Mouse (Mus musculus) kidney, postnatal 36 days (tissue): ENCODE measurements around the gene Gpbp1.

ENCODE experiments used
- DNase-seq, 2 experiments: peaks; one replicate each; pipeline ENCODE4 v3.0.0; 2021 to 2022; ENCODE audit warnings: mixed read lengths in 2 of 2

The Gpbp1 gene

GRCm38 (mm10) chr13:111461424-111461823, 28.5 kb downstream of the Gpbp1 start:
- peak in 1 of 2 experiments; percentile 37 for DNase-seq

GRCm38 (mm10) chr13:111456790-111457189, 33.1 kb downstream of the Gpbp1 start:
- DNase-seq, result no peak

DNA sequence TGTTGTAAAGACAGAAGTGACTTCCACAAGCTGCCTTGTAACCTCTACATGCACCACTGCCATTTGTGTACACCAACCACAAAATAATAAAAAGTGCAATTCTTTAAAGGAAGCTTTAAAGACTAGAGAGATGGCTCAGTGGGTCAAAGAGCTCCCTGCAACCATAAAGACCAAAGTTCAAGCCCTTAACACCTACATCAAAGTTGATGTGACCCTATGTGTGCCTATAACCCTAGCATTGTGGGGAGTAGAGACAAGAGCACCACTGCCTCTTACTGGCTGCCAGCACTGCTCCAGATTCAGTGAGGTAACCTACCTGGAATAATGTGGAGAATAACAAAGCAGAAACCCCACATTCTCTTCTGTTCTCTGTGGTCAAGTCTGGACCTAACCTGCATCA, 45.6 kb downstream of the Gpbp1 start:
- DNase-seq, result no peak

DNA sequence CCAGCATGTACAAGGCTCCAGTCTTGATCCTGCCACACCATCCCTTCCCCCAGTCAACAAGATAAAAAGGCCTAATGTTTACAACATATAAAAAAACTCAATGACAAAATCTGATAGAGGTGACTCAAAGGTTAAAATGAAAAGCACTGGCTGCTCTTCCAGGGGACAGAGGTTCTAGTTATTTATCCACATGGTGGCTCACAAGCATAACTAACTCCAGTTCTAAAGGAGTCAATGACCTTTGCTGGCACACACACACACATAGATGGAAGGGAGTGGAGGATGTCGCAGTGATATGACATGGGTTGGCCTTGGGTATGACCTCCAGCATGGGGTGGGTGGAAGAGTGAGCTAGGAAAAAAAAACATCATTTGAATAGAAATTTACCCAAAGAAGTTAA, 58.7 kb downstream of the Gpbp1 start:
- DNase-seq, result peak; percentile 31 to 44

DNA sequence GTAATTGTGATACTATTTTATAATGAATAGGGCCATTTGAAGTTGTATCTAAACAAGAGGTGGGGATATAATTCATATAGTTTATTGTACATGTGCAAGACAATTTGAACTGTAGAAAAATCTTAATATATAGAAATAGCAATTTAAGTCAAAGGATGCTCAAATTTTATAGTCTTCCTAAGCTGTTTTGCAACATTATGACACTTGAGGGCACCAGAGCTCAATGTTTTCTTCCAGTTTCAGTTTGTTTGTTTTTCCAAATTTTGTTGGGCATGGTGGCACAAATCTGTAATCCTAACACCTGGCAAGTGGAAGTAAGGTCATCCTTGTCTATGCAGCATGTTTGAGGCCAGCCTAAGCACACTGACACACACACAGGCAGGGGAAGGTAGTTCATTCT, 68.6 kb downstream of the Gpbp1 start:
- DNase-seq, result no peak

- DNase-seq, result no peak
Observed at GRCm38 (mm10) chr13:111418087-111418486, 71.8 kb downstream of the Gpbp1 start.

- DNase-seq, result peak; percentile 61 to 88
Observed at GRCm38 (mm10) chr13:111413156-111413555, 76.8 kb downstream of the Gpbp1 start.

DNA sequence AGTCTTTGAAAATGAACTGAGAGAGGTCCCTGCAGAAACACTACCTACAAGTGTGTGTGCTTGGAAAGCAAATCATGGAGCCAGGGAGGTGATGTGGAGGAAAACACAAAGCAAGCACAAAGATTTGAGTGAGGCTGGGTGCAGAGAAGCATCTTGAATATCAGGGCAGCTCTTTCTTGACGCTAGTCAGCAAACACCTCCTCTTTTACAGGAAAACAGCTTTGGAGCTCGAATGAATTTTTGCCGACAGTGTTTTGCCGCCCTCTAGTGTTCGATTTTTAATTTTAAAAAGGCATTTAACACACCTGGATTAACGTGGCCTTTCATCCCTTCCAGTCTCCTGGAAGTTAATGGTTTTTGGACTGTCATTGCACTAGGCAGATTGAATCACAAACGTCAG, 79.1 kb downstream of the Gpbp1 start:
- DNase-seq, result peak; percentile 33 to 44

DNA sequence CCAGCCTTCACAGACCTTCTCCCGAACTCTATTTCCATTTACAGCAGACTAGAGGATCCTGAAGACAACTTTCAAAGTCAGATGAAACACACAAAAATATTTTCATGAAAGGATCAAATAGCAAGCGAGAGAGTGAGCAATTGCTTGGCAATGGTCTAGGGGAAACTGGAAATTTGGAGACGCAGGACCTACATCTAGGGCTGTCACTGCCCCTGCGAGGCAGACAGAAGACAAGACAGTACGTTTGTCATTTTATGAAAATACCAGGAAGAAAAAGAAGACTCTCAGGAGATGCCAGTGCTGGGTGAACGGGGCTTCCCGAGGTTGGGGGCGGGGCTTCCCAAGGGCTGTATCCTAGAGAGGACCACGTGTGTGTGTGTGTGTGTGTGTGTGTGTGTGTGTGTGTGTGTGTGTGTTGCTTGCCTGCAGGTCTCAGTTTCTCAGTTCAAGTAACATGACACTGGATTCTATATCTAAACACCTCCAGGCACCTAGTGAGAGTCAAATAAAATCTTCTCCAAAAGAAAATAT, 83.0 kb downstream of the Gpbp1 start:
- peak in 1 of 2 experiments; percentile 12 for DNase-seq

DNA sequence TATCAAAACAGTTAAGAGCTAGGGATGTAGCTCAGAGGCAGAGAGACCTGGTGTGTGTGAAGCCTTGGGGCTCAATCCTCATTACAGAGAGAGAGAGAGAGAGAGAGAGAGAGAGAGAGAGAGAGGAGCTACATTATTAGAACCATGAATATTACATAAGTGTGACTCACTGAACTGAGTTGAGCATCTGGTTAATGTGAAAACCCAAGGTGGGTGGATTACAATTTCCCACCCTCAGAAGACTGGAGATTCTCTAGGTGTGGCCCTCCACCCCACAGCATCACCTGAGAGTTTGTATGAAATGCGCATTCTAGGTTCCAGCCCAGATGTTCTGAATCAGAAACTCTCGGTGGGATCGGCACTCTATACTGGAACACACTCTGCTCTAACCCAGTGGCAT, 84.0 kb downstream of the Gpbp1 start:
- no peak for DNase-seq

DNA sequence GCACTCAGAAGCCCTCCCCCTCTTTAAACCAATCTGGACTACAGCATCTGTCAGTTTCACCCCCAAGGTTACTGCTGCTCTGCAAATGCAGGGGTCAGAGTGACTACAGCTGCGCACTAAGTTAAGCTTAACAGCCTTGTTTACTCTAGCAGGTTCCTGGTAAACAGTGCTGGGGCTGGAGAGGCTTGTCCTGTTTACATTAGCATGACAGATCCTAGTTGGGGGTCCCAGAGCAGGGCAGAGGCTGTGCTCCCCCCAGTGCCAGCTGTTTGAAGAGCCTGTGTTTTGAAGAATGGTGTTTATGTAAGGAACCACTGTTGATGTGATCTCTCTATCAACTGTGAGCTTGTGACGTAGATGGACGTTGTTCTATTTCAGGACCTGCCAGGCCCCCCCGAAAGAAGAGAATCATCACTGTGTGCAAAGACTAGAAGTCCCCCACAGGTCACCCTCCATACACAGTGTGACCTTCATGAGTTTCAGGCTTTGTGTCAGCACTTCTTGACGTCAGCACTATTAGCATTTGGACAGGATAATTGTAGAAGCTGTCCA, 92.2 kb downstream of the Gpbp1 start:
- DNase-seq, result no peak

DNA sequence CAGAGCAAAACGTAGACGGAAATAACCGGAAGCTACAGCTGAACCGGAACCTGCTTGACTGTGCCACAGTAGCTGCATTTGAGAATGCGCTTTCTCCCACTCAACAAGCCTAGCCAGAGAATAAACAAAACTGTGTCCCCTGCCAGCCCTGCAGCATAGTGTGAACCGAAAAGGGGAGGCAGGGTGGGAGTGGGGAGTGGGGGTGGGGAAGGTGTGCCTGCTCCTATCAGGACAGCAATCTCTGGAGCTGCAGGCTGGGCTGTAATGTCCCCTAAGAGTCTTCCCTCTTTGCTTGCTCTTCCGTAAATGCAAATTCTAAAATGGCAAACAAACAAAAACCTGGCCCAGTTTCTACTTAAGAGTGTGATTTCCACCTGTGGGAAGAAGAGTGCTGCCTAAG, 92.8 kb downstream of the Gpbp1 start:
- no peak for DNase-seq

DNA sequence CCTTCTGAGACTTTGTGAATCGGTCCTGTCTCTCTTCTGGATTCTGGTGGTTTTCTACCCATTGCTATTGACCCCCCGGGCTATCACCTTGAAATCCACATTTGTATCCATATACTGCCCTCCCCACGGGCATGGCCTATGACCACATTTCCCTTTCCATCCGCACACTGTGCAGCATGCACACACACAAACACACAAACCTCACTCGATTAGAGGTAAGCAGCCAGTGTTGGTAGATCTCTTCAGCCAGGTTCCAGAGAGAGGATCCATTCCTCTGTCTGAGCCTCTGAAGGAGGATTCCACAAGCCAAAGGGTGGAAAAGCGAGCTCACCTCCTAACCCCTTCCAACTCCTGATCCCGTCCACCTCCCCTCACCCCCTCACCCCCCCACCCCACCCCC, 94.4 kb downstream of the Gpbp1 start:
- no peak for DNase-seq

DNA sequence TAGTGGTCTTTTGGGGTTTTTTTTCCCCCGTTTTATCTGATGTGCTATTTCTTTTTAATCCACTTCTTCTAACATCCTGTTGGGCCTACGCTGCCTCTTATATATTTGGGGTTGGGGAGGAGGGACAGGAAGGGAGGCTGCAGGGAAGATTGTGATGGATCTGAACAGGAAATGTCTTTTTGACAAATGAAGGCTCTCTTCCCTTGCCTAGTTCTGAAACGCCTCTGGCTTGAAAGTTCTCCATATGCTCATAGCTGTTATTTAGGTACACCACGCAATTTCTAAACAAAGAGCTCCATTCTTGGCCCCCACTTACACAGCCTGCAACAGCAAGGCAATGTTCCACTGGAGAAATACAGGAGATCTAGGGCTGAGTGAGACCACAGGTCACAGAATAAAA, 95.0 kb downstream of the Gpbp1 start:
- DNase-seq, result no peak

- DNase-seq, result peak in 1 of 2 experiments; percentile 14
Observed at GRCm38 (mm10) chr13:111394341-111394740, 95.6 kb downstream of the Gpbp1 start.

DNA sequence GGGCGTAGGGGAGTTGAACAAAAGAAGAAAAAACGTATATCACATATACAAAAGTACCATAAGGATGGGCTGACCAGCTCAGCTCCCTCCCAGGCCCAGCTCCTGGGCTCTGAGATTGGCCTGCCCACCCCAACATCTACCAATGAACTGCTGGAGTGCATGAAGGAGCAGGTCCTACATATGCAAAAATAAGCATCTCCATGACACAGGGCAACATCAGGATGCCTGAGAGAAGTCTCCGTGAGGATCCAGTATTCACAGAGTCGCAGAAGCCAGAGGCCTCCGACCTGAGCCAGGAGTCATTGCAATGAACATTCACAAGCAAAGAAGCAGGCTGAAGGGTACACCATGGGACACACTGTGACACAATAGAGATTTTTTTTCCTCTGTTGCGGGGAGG, 96.5 kb downstream of the Gpbp1 start:
- no peak for DNase-seq

DNA sequence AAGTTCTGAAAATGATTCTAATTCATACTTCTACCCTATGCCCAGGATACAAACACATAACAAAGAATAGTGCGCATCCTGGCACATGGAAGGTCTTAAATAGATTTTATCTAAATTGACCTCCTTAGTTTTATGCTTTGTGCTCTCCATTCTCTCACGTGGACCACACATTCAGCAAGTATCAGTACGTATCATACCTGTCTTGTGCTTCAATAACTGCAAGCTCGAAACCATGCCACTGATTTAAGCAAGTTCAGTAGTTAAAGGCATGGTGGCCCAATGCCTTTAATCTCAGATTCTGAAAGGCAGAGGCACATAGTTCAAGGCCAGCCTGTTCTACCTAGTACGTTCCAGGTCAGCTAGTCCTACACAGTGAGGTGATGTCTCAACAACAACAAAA, 98.5 kb downstream of the Gpbp1 start:
- DNase-seq, result no peak

DNA sequence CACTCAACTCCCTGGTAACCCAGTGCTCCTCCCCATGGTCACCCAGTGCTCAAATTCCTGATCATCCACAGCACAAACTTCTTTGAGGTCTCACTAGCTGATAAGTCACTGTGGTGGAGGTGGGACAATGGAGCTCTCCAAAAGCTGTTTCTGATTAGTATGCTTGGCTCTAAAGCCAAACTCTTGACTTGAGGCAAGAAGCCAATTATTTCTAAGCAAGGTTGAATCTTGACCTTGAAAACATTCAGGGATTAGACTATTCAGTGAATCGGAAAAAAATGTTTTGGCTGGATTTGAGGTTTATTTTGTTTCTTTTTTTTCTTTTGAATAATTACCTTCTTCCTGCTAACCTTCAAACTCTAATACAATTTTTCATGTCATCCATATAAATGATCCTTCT, 98.9 kb downstream of the Gpbp1 start:
- DNase-seq, result no peak

DNA sequence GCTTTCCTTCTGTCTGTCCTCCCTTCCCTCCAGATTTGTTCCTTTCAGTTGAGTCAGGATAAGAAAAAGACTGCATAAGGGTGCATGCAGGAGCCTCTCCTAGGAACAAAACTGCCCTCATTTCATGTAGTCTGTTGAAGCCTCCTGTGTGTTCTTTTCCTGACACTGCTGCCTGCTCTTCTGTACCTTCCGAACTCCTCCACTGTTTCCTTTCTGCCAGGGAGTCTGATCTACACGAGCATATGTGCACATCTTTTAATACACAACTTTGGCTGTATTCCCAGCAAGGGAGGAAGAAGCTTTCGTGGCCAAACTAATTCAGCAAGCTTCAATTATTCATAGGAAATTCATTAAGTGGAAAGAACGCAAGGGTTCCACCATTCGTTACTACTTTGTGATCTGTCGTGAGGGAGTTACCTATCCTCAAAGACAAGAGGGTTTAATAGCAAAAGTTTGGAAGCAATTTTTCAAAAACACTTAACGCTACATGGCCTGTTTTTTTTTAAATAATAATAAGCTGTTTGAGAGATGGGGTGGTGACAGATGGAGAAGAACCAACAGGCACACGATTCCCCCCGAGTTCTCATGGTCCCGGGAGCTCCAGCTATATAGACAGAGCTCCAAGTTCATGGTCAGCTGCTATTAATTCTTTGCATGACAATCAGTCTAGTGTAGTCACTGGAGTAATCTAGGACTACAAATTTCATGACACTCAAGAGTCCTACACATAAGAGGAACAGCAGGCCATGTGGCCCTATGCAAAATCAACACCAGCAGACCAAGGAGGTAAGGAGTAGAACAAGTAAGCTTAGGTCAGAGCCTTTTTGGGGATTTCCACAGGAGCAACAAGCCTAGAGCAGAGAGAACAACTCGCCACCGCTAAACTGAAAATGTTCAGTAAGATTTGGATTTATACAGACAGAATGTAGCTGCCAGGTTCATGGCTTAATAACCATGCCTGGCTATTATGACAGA, 105.6 kb downstream of the Gpbp1 start:
- no peak for DNase-seq
